Mouse (Mus musculus): ENCODE results near the gene Rbpj. TPM values are rescaled to one million over a fixed set of nuclear protein-coding genes. Genes with fewer than 3 reads are reported as not detected.

Rbpj gene
- total and polyA plus RNA-seq, 3 experiments: 40.5 to 62.8 (median 61.3) TPM

DNA sequence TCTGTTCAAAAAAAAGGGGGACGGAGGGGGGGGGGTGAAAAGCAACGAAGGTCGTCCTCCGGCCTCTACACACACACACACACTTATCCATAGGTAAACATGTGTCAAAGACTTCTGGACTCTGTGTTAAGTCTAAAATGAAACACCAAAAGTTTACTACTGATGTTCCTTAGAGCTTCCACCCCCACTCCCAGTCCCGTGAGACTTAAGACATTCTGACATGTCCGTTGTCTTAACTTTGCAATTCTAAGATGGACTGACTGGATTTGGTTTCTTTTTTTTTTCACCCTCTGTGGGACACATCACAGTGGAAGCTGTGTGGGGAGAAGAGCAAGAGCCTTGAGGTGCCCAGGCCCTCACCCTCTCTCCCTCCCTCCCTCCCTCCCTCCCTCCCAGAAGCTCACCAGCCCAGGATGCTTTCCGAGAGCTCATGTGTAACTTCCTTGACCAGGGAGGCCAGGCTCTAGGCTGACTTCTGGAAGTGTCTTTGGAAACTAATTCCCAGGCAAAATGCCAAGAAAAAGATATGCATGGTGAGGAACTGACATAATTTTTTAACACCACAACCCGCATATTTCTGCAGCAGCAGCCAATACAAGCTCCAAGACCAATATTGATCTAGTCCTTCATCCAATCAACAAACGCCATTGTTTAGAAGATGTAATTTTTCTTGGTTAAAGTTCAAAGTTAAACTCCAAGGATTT is 31.0 kb downstream of the Rbpj start:
- Histone ChIP-seq H3K4me2 (ENCODE audit: insufficient read depth, low read depth, poor library complexity, severe bottlenecking) (no peak overlapping the region), H3K4me1 (ENCODE audit: control insufficient read depth in 1 of 2, insufficient read depth in 2 of 2) (peaks cover 3 to 5% of the 10 kb centered on the region in 2 experiments; a peak in 3 of 4 replicates), H3K9ac (ENCODE audit: insufficient read depth, low read depth) (no peak overlapping the region), H3K36me3 (replicated peaks in 1 of 2; ENCODE audit: control insufficient read depth in 1 of 2, insufficient read depth in 1 of 2, low read length in 1 of 2) (no peaks in the 10 kb centered on the region), H3K4me3 (replicated peaks in 1 of 3; ENCODE audit: low read depth in 2 of 3, low read length in 2 of 3, poor library complexity in 1 of 3) (no peak overlapping the region), H3K9me3 (replicated peaks; ENCODE audit: low read length) (no peaks in the 10 kb centered on the region), H3K27me3 (replicated peaks) (no peaks in the 10 kb centered on the region), H3K79me2 (replicated peaks; ENCODE audit: control insufficient read depth, extremely low read depth, insufficient read depth, poor library complexity, severe bottlenecking) (no peaks in the 10 kb centered on the region), H3K27ac (ENCODE audit: insufficient read depth, low read depth) (no peak overlapping the region)
- no peak for DNase-seq (ENCODE audit: extremely low read depth)
- no peak for TF ChIP-seq GABPA (IDR thresholded peaks at IDR 0.05; ENCODE audit: insufficient replicate concordance, low read depth, low read length)
- TF ChIP-seq MAFK (IDR thresholded peaks at IDR 0.05; ENCODE audit: insufficient replicate concordance, low read length): no peak
- no peak for TF ChIP-seq IRF4 (IDR thresholded peaks at IDR 0.05; ENCODE audit: low read depth, low read length)
- TF ChIP-seq HCFC1 (IDR thresholded peaks at IDR 0.05; ENCODE audit: low read depth, low read length): no peak
- no peak for TF ChIP-seq ZNF384 (IDR thresholded peaks at IDR 0.05; ENCODE audit: low read depth, low read length)
- no peak for TF ChIP-seq CHD1 (IDR thresholded peaks at IDR 0.05; ENCODE audit: low read depth, low read length)
- no peak for TF ChIP-seq USF1 (IDR thresholded peaks at IDR 0.05; ENCODE audit: low read depth, low read length)
- TF ChIP-seq POLR2A (IDR thresholded peaks at IDR 0.05; ENCODE audit: low read depth, low read length): no peak
- no peak for TF ChIP-seq KAT2A (IDR thresholded peaks at IDR 0.05; ENCODE audit: insufficient replicate concordance, low read length)
- no peak for TF ChIP-seq ZC3H11A (IDR thresholded peaks at IDR 0.05; ENCODE audit: low read depth, low read length)
- TF ChIP-seq MYC (IDR thresholded peaks at IDR 0.05; ENCODE audit: low read depth, low read length): no peak
- in situ Hi-C loops (cut with MboI; ENCODE audit: low pct_ligation_motif_present, low pct_unique_long_range_greater_than_20kb, low sequenced_read_pairs) (no loop called here), dilution Hi-C loops (cut with MboI; ENCODE audit: extremely low pct_ligation_motif_present, extremely low pct_unique_long_range_greater_than_20kb, low sequenced_read_pairs) (no loop called here)

DNA sequence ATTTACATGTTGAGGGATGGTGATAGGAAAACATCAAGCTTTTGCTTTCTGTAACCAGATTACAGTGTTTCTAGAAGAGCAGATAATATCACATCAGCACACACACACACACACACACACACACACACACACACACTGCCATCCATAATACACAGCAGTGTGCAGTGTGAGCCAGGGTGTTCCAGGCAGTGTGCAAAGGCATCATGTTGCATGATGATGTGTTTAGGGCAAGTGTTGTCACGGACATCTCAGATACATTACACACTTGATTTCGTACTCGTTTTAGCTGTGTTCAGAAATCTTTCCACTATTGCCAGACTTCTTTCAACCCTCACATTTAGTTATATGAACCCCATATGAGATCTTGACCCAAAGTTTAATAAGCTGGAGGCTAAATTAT is 33.6 kb downstream of the Rbpj start:
- peaks cover 7 to 12% of the 10 kb centered on the region in 2 experiments for H3K4me1 ChIP-seq (ENCODE audit: control insufficient read depth in 1 of 2, insufficient read depth in 2 of 2)
- dilution Hi-C loops (cut with MboI; ENCODE audit: extremely low pct_ligation_motif_present, extremely low pct_unique_long_range_greater_than_20kb, low sequenced_read_pairs): no loop called here
- no peaks in the 10 kb centered on the region for H3K36me3 ChIP-seq (replicated peaks in 1 of 2; ENCODE audit: control insufficient read depth in 1 of 2, insufficient read depth in 1 of 2, low read length in 1 of 2)
- H3K4me2 ChIP-seq (ENCODE audit: insufficient read depth, low read depth, poor library complexity, severe bottlenecking): no peak overlapping the region
- no peaks in the 10 kb centered on the region for H3K79me2 ChIP-seq (replicated peaks; ENCODE audit: control insufficient read depth, extremely low read depth, insufficient read depth, poor library complexity, severe bottlenecking)
- H3K27me3 ChIP-seq (replicated peaks): no peaks in the 10 kb centered on the region
- H3K9ac ChIP-seq (ENCODE audit: insufficient read depth, low read depth): no peak overlapping the region
- H3K9me3 ChIP-seq (replicated peaks; ENCODE audit: low read length): no peaks in the 10 kb centered on the region
- in situ Hi-C loops (cut with MboI; ENCODE audit: low pct_ligation_motif_present, low pct_unique_long_range_greater_than_20kb, low sequenced_read_pairs): no loop called here
- DNase-seq (ENCODE audit: extremely low read depth): no peak
- no peak overlapping the region for H3K27ac ChIP-seq (ENCODE audit: insufficient read depth, low read depth)
- no peak overlapping the region for H3K4me3 ChIP-seq (replicated peaks in 1 of 3; ENCODE audit: low read depth in 2 of 3, low read length in 2 of 3, poor library complexity in 1 of 3)
- TF ChIP-seq RAD21 (IDR thresholded peaks at IDR 0.05; ENCODE audit: low read depth, low read length) (no peak), GABPA (IDR thresholded peaks at IDR 0.05; ENCODE audit: insufficient replicate concordance, low read depth, low read length) (no peak), ZC3H11A (IDR thresholded peaks at IDR 0.05; ENCODE audit: low read depth, low read length) (no peak), CHD2 (IDR thresholded peaks at IDR 0.05; ENCODE audit: low read length) (no peak), JUN (IDR thresholded peaks at IDR 0.05; ENCODE audit: insufficient read depth, low read depth, low read length) (no peak), MAFK (IDR thresholded peaks at IDR 0.05; ENCODE audit: insufficient replicate concordance, low read length) (no peak), ZKSCAN1 (IDR thresholded peaks at IDR 0.05; ENCODE audit: borderline replicate concordance, low read depth, low read length) (no peak), EP300 (IDR thresholded peaks at IDR 0.05; ENCODE audit: low read length) (no peak), E2F4 (IDR thresholded peaks at IDR 0.05; ENCODE audit: insufficient replicate concordance, low read depth, low read length) (no peak), JUND (conservative IDR thresholded peaks at IDR 0.05; ENCODE audit: low read depth, low read length) (no peak), ETS1 (conservative IDR thresholded peaks at IDR 0.05; ENCODE audit: low read depth, low read length) (no peak), CHD1 (IDR thresholded peaks at IDR 0.05; ENCODE audit: low read depth, low read length) (no peak), SMC3 (IDR thresholded peaks at IDR 0.05; ENCODE audit: low read depth, low read length) (no peak), MYC (IDR thresholded peaks at IDR 0.05; ENCODE audit: low read depth, low read length) (no peak), TCF12 (IDR thresholded peaks at IDR 0.05; ENCODE audit: low read depth, low read length) (no peak), MAZ (IDR thresholded peaks at IDR 0.05; ENCODE audit: low read depth, low read length) (no peak), HCFC1 (IDR thresholded peaks at IDR 0.05; ENCODE audit: low read depth, low read length) (no peak), PAX5 (IDR thresholded peaks at IDR 0.05; ENCODE audit: low read length) (no peak), NRF1 (IDR thresholded peaks at IDR 0.05; ENCODE audit: low read depth, low read length) (no peak)
